Mouse (Mus musculus) liver, embryonic 13.5 days (tissue): ENCODE measurements around the gene D630003M21Rik. TPM values are rescaled to one million over a fixed set of nuclear protein-coding genes. Genes with fewer than 3 reads are reported as not detected.

Experiments
- ATAC-seq: fragments of 200-750 bp; cut with Nextera tagmentation; 2 replicates; pipeline ENCODE4 v1.8.0; 2017; ENCODE audit warnings: low read depth, mild to moderate bottlenecking, moderate number of reproducible peaks, moderate library complexity
- DNase-seq: peaks from one replicate; pipeline ENCODE4 v3.0.0; 2022
- H3K27ac ChIP-seq: fragments of 300-500 bp; sonication (generic); 2 replicates; pipeline ENCODE4 v1.5.1; 2015; ENCODE audit warnings: moderate library complexity, mild to moderate bottlenecking, inconsistent platforms
- H3K27me3 ChIP-seq: fragments of 300-500 bp; sonication (generic); 2 replicates; pipeline ENCODE4 v1.6.1; 2015; ENCODE audit warnings: mild to moderate bottlenecking, inconsistent platforms
- H3K36me3 ChIP-seq: fragments of 300-500 bp; sonication (generic); 2 replicates; pipeline ENCODE4 v1.6.1; 2015; ENCODE audit warnings: mild to moderate bottlenecking, inconsistent platforms
- H3K4me1 ChIP-seq: fragments of 300-500 bp; sonication (generic); replicated peaks from 2 replicates; pipeline ENCODE4 v1.6.1; 2015; ENCODE audit warnings: inconsistent platforms
- H3K4me2 ChIP-seq: fragments of 300-500 bp; sonication (generic); 2 replicates; pipeline ENCODE4 v1.6.1; 2015; ENCODE audit warnings: inconsistent platforms, mild to moderate bottlenecking, moderate library complexity
- H3K4me3 ChIP-seq: fragments of 300-500 bp; sonication (generic); replicated peaks from 2 replicates; pipeline ENCODE4 v1.5.1; 2015; ENCODE audit warnings: mild to moderate bottlenecking, inconsistent platforms
- H3K9ac ChIP-seq: fragments of 300-500 bp; sonication (generic); 2 replicates; pipeline ENCODE4 v1.6.1; 2015; ENCODE audit warnings: mild to moderate bottlenecking, inconsistent platforms
- H3K9me3 ChIP-seq: fragments of 300-500 bp; sonication (generic); replicated peaks from 2 replicates; pipeline ENCODE4 v1.6.1; 2016; ENCODE audit warnings: inconsistent platforms
- WGBS: fragments of 180-500 bp; shearing (Covaris S2); methylation state at CpG from one replicate; pipeline ENCODE4 v1.1.7; 2015; ENCODE audit not compliant: insufficient replicate concordance; 5-methylcytosine and 5-hydroxymethylcytosine counted together
- polyA plus RNA-seq: library from polyadenylated mRNA; unstranded; fragments of >200 nt; fragmentation: Nextera tagmentation; extraction: Ambion mirVana; gene quantifications from 2 replicates; pipeline ENCODE4 v1.2.1, GENCODE M21; 2015

D630003M21Rik gene
- polyA plus RNA-seq, 1 experiment from 2014 or later = 0.47 TPM

DNA sequence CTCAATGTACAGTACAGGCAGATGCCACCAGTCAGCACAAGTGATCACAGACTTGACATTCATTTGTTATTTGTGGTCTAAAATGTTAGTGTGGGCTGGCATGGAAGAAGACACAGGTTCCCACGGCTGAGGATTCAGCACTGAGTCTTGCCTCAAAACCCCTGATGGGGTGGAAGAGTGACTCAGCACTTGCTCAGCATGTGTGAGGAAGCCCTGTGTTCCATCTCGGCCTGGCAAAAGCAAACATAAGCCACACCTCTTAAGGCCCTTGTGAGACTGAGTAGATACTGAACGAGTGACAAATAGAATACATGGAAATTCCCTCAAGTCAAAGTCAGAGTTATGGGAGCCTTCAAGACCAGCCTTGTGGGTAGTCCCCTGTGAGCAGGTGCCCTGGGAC, 4.1 kb upstream of the D630003M21Rik start:
- Histone ChIP-seq H3K4me2 (no peak overlapping the region), H3K36me3 (no peaks in the 10 kb centered on the region), H3K4me1 (peaks cover 10% of the 10 kb centered on the region), H3K9me3 (no peaks in the 10 kb centered on the region), H3K9ac (no peak overlapping the region), H3K27ac (no peak overlapping the region), H3K27me3 (peaks cover 25% of the 10 kb centered on the region), H3K4me3 (no peak overlapping the region)
- 24% methylated on average over 3 of the region's 3 CpGs for WGBS
- no peak for DNase-seq
- ATAC-seq = no peak

DNA sequence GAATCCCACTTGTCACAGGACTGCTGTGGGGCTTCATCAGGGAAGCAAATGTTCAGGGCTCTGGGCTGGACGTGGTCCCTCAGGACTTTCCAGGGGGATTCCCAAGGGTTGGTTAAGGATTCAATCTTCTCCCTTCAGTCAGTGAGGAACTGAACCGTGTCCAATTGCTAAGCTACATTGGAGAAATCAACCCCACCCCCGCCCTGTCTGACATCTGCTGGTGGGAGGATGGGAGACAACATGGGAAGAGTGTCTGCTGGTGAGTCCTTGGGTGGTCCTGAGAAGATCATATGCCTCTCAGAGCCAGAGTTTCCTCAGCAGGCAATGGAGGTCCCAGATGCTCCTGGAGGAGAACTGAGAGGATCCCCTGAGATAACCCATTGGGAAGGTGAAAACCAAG, 3.4 kb upstream of the D630003M21Rik start:
- Histone ChIP-seq H3K27ac (no peak overlapping the region), H3K27me3 (peaks cover 31% of the 10 kb centered on the region), H3K36me3 (no peaks in the 10 kb centered on the region), H3K4me3 (no peak overlapping the region), H3K9ac (no peak overlapping the region), H3K4me2 (no peak overlapping the region), H3K9me3 (no peaks in the 10 kb centered on the region), H3K4me1 (peaks cover 10% of the 10 kb centered on the region)
- whole genome bisulfite sequencing = 36% methylated on average over 3 of the region's 3 CpGs
- no peak for DNase-seq
- ATAC-seq = no peak

DNA sequence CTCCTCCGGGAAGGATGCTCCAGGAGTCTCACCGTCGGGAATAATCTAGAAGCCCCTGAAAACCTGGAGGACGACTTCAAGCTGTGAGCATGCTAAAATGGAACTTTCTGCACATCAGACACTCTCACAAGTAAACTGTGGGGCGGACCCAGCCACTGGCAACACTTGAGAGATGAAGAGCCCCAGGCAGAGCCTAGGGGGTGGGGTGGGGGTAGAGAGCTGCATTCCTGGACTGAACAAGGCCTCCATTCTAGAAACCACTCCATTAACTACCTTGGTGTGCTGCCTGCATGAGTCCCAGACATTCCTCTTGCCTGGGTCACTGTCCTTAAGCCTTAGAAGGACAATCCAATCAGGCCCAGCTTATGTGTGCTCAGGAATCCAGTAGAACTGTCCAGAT, 2.0 kb upstream of the D630003M21Rik start:
- H3K4me2 ChIP-seq = no peak overlapping the region
- no peak overlapping the region for H3K27ac ChIP-seq
- WGBS = 51% methylated on average over 5 of the region's 5 CpGs
- H3K9me3 ChIP-seq = no peaks in the 10 kb centered on the region
- H3K4me1 ChIP-seq = peaks cover 10% of the 10 kb centered on the region
- H3K9ac ChIP-seq = no peak overlapping the region
- DNase-seq (no peak), ATAC-seq (no peak)
- no peak overlapping the region for H3K4me3 ChIP-seq
- H3K27me3 ChIP-seq = peaks cover 37% of the 10 kb centered on the region
- no peaks in the 10 kb centered on the region for H3K36me3 ChIP-seq

DNA sequence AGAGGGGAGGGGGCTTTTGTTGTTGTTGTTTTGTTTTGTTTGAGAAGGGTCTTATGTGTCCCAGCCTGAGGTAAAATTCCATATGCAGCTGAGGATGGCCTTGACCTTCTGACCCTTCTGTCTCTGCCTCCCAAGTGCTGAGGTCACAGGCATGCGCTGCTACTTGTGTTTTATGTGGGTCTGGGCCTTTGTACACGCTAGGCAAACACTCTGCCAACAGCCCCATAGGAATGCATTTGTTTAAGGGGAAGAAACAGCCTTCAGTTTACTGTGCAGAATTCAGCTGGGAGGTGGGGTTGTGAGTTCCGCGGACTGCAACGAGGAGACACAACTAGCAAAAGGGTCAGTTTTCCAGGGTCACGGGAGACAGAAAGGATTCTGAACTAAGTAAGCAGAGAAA, 1.6 kb upstream of the D630003M21Rik start:
- H3K27me3 ChIP-seq = peaks cover 37% of the 10 kb centered on the region
- no peak overlapping the region for H3K27ac ChIP-seq
- 59% methylated on average over 6 of the region's 6 CpGs for WGBS
- H3K9ac ChIP-seq = no peak overlapping the region
- H3K9me3 ChIP-seq = no peaks in the 10 kb centered on the region
- H3K4me3 ChIP-seq = no peak overlapping the region
- no peaks in the 10 kb centered on the region for H3K36me3 ChIP-seq
- H3K4me1 ChIP-seq = peaks cover 10% of the 10 kb centered on the region
- DNase-seq (no peak), ATAC-seq (no peak)
- no peak overlapping the region for H3K4me2 ChIP-seq

DNA sequence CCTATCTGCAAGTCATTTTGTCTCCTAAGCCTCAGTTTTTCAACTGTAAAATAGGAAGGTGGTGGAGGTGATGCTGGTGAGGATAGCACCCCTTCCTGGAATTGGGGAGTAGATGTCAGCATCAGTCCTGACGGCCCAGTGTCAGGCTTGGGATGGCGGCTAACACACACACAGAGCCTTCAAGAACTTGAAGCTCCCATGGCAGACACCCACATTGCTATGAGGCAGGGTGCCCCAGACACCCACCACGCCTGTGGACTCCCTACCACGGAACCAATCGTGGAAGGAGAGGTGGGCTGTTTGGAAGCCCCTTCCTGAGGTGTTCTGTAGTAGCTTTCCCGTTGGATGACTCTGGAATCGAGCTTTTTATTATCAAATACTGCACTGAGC, 476 bp upstream of the D630003M21Rik start:
- Histone ChIP-seq H3K4me1 (peaks cover 10% of the 10 kb centered on the region), H3K9me3 (no peaks in the 10 kb centered on the region), H3K36me3 (no peaks in the 10 kb centered on the region), H3K4me3 (peak overlapping the region; percentile 33), H3K9ac (no peak overlapping the region), H3K27me3 (peaks cover 37% of the 10 kb centered on the region), H3K27ac (no peak overlapping the region), H3K4me2 (peak overlapping the region; percentile 52)
- ATAC-seq (no peak), DNase-seq (no peak)
- WGBS = 21% methylated on average over 7 of the region's 7 CpGs

DNA sequence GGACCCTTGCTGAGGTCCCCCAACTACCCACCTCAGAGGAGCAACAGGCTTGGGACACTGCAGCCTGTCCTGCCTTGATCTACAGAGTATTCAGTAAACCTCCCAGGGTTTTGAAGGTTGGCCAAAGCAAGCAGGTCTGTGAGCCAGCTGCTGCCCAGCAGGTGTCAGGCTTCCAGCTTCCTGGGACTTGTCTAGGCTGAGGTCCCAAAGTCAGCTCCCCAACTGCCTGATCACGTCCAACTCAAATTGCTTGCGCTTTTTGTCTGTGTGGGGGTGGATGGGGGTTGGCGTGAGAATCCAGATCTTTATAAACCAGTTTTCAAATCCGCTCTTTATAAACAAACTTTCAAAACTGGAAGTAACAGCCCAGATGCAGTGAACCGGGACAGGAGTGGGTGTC, 3.7 kb downstream of the D630003M21Rik start:
- Histone ChIP-seq H3K27me3 (peaks cover 32% of the 10 kb centered on the region), H3K9me3 (no peaks in the 10 kb centered on the region), H3K27ac (no peak overlapping the region), H3K36me3 (no peaks in the 10 kb centered on the region), H3K4me1 (peaks cover 5% of the 10 kb centered on the region), H3K4me3 (no peak overlapping the region), H3K4me2 (no peak overlapping the region), H3K9ac (no peak overlapping the region)
- DNase-seq = no peak
- WGBS = 52% methylated on average over 5 of the region's 5 CpGs
- no peak for ATAC-seq

DNA sequence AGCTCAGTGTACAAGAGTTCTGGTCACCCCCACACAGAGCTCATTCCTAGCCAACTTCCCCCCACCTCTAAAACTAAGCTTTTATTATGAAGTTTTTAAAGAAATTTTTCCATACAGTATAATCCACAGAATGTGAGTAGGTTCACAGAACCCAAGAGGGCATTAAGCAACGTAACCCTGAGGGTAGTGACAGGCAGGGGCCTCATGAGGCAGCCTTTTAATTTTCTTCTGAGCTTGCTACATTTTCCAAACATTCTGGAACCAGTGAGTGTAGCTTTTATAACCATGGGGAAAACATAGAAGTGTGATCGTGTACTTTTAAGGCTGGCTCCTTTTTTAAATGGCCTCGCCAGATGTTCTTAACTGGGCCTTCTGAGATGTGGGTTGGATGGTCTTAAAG, 5.5 kb downstream of the D630003M21Rik start:
- no peaks in the 10 kb centered on the region for H3K36me3 ChIP-seq
- no peak overlapping the region for H3K27ac ChIP-seq
- H3K4me2 ChIP-seq = no peak overlapping the region
- no peak overlapping the region for H3K9ac ChIP-seq
- 58% methylated on average over 3 of the region's 3 CpGs for WGBS
- no peak for DNase-seq
- peaks cover 17% of the 10 kb centered on the region for H3K27me3 ChIP-seq
- no peak for ATAC-seq
- H3K9me3 ChIP-seq = no peaks in the 10 kb centered on the region
- no peak overlapping the region for H3K4me3 ChIP-seq
- no peaks in the 10 kb centered on the region; the same call in 1 of the 2 replicates for H3K4me1 ChIP-seq

DNA sequence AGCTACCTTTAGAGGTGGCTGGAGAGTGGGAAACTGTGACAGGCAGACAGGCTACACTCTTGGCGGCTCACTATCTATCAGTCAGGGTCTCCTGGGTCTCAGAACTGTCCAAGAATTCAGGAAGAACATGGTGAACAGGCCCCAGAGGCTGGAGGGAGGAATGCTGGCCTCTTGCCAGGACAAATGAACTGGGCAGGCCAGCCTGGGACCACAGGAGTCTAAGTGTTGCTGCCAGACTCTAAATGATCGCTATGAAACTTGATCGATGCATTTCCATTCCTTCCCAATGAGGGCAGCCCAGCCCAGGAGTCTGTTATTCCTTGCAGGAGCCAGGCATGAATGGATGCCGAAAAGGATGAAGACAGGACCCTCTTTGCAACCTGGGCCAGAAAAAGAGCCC, 6.4 kb downstream of the D630003M21Rik start:
- ATAC-seq (no peak), DNase-seq (no peak)
- Histone ChIP-seq H3K9me3 (no peaks in the 10 kb centered on the region), H3K4me3 (no peak overlapping the region), H3K4me1 (no peaks in the 10 kb centered on the region; the same call in 1 of the 2 replicates), H3K27ac (no peak overlapping the region), H3K9ac (no peak overlapping the region), H3K4me2 (no peak overlapping the region), H3K27me3 (peaks cover 10% of the 10 kb centered on the region), H3K36me3 (no peaks in the 10 kb centered on the region)
- 57% methylated on average over 4 of the region's 4 CpGs for WGBS

DNA sequence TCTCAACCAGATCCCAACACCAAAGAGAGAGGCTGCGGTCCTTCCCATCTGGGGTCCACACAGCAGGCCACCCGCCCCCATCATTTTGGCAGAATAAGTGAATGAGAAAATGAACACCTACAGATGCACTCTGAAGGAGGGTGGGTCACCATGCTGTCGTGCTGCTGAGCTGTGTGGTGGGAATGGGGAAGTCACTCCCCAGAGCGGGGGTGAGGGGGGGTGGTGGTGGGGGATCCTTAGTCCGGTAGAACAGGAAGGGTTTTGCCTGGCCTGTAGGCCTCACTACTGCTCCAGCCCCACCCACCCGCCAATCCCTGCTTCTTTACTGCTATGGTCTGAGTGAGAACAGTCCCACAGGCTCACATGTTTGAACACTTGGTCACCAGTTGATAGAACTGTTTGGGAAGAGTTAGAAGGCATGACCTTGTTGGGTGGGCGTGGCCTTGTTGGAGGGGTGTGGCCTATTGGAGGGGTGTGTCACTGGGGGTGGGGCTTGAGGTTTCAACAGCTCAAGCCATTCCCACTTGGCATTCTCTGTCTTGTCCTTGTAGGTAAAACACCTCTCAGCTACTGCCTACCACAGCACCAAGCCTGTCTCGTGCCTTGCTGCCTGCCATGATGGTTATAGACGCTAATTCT, 7.5 kb downstream of the D630003M21Rik start:
- H3K9ac ChIP-seq = no peak overlapping the region
- no peak for DNase-seq
- H3K27me3 ChIP-seq = 0 out of 2 replicates have a peak, but pooled peaks cover 2% of the 10 kb centered on the region
- ATAC-seq = no peak
- H3K27ac ChIP-seq = no peak overlapping the region
- no peak overlapping the region for H3K4me3 ChIP-seq
- H3K4me2 ChIP-seq = no peak overlapping the region
- no peaks in the 10 kb centered on the region for H3K36me3 ChIP-seq
- no peaks in the 10 kb centered on the region; the same call in 1 of the 2 replicates for H3K4me1 ChIP-seq
- WGBS = 56% methylated on average over 9 of the region's 9 CpGs
- no peaks in the 10 kb centered on the region for H3K9me3 ChIP-seq

DNA sequence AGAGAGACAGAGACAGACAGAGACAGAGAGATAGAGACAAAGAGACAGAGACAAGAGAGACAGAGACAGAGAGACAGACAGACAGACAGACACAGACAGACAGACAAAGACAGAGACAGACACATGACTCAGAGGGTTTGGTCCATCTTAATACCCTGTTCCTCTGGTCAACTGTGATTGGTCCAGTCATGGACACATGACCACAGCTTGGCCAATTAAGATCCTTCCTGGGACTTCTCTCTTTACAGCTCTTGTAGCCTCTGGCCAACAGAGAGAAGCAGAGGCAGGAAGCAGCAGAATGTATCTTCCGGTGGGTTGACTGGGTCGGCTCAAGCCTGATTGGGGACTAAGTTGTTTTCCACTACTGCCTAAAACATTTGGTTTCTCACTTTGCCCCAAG, 9.5 kb downstream of the D630003M21Rik start:
- H3K4me1 ChIP-seq = peaks cover 10% of the 10 kb centered on the region
- 55% methylated on average over 2 of the region's 2 CpGs for WGBS
- no peaks in the 10 kb centered on the region for H3K9me3 ChIP-seq
- no peak for ATAC-seq
- H3K27me3 ChIP-seq = 0 out of 2 replicates have a peak, but pooled peaks cover 2% of the 10 kb centered on the region
- H3K4me2 ChIP-seq = no peak overlapping the region
- no peak overlapping the region for H3K9ac ChIP-seq
- no peak overlapping the region for H3K27ac ChIP-seq
- DNase-seq = no peak
- H3K36me3 ChIP-seq = no peaks in the 10 kb centered on the region
- H3K4me3 ChIP-seq = no peak overlapping the region

DNA sequence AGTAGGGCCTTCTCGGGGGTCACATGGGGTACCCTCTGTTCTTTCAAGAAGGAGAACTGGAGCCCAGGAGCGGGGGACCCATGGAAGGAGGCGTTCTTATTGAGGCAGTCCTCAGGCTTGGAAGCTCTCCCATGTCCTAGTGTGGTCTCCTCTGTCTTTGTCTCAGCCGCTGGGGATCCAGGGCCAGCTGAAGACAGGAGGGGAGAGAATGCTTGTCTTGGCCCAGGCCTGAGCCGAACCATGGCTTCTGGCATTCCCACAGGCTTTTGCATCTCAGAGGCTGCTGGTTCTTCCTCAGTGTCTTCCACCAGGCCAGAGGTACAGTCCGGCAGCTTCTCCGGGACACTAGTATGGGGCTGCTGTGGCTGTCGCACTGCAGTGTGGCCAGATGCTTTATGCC, 12.5 kb downstream of the D630003M21Rik start:
- no peak overlapping the region for H3K27ac ChIP-seq
- no peak overlapping the region for H3K9ac ChIP-seq
- H3K27me3 ChIP-seq = peaks cover 7% of the 10 kb centered on the region; the same call in 1 of the 2 replicates
- no peak overlapping the region for H3K4me3 ChIP-seq
- DNase-seq (no peak), ATAC-seq (no peak)
- H3K4me2 ChIP-seq = no peak overlapping the region
- 62% methylated on average over 8 of the region's 8 CpGs for WGBS
- no peaks in the 10 kb centered on the region for H3K36me3 ChIP-seq
- H3K4me1 ChIP-seq = peaks cover 19% of the 10 kb centered on the region
- no peaks in the 10 kb centered on the region for H3K9me3 ChIP-seq
